In the genomic region with DNA sequence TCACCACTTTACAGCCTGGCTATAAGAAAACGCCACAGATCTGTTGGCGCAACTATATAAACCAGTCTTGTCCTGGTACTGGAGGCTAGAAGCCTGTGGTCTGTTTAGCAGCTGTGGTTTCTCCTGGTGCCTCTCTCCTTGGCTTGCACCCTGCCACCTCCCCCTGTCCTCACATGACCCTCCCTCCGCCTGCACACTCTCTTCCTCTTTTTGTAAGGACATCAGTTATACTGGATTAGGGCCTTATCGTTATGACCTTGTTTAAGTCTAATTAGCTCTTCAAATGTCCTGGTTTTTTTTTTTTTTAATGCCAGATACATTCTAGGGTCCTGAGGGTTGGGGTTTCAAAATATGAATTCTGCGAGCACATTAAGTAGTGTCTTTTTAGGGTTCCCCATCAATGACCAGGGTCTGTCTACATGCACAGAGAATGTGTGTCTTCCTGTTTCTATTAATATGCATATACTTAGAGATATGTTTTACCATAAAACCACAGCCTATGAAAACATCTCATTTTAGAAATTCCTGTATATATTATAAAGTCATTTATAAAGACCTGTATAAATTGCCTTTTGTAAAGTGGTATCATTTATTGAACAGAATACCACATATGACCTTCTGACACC, we compare ENCODE assay signal across 12 mouse cellular contexts.
DNase-seq lines count a peak whose midpoint lies in the region; ATAC-seq and TF ChIP-seq lines count a peak whose summit lies in the region.
"Had no signal": no experiment of that assay in that cellular context is flagged by ENCODE, and none has a peak within 500 bp of the region (broad histone marks: within the 10 kb centered on the region; RNA-seq: fewer than 3 reads in every experiment).

No protein-coding gene starts in this region.

- no peaks in the 10 kb centered on the region for H3K27me3 ChIP-seq in kidney, adult 2 months (replicated peaks; ENCODE audit: control insufficient read depth, insufficient read depth, low read length)
- no peaks in the 10 kb centered on the region for H3K27me3 ChIP-seq in kidney, embryonic 16.5 days (ENCODE audit: insufficient read depth, low read length)
- no peaks in the 10 kb centered on the region for H3K27me3 ChIP-seq in forebrain, embryonic 12.5 days
- H3K27me3 ChIP-seq in hindbrain, embryonic 13.5 days = no peaks in the 10 kb centered on the region
- H3K27me3 ChIP-seq in midbrain, postnatal 0 days (ENCODE audit: insufficient read depth, low read length) = no peaks in the 10 kb centered on the region
- H3K27me3 ChIP-seq: embryonic facial prominence, embryonic 12.5 days; heart, embryonic 13.5 days had no signal

- no peak for ATAC-seq in kidney, embryonic 16.5 days (ENCODE audit: low FRiP score, low TSS enrichment)
- no peak for ATAC-seq in forebrain, embryonic 12.5 days (ENCODE audit: low FRiP score)
- no peak for ATAC-seq in hindbrain, embryonic 13.5 days (ENCODE audit: low FRiP score)
- no peak for ATAC-seq in midbrain, postnatal 0 days (ENCODE audit: low FRiP score)

- no peak overlapping the region for H3K4me2 ChIP-seq in kidney, embryonic 16.5 days (replicated peaks; ENCODE audit: low read depth, low read length)
- H3K4me2 ChIP-seq in forebrain, embryonic 12.5 days = no peak overlapping the region
- H3K4me2 ChIP-seq in hindbrain, embryonic 13.5 days = no peak overlapping the region
- H3K4me2 ChIP-seq in midbrain, postnatal 0 days (ENCODE audit: low read depth, low read length, poor library complexity, severe bottlenecking) = no peak overlapping the region
- H3K4me2 ChIP-seq: embryonic facial prominence, embryonic 12.5 days; heart, embryonic 13.5 days had no signal

- 81% methylated on average over 5 of the region's 5 CpGs for WGBS in kidney, adult 2 months
- WGBS in kidney, embryonic 16.5 days = 91% methylated on average over 5 of the region's 5 CpGs
- WGBS in forebrain, embryonic 12.5 days = 92% methylated on average over 5 of the region's 5 CpGs
- 91% methylated on average over 5 of the region's 5 CpGs for WGBS in hindbrain, embryonic 13.5 days
- 87% methylated on average over 5 of the region's 5 CpGs for WGBS in midbrain, postnatal 0 days

- TF ChIP-seq POLR2A in kidney, adult 2 months (IDR thresholded peaks at IDR 0.05; ENCODE audit: low read depth, low read length) = no peak

- no peaks in the 10 kb centered on the region for H3K9me3 ChIP-seq in kidney, embryonic 16.5 days (ENCODE audit: low read length)
- H3K9me3 ChIP-seq in forebrain, embryonic 12.5 days = no peaks in the 10 kb centered on the region
- H3K9me3 ChIP-seq in hindbrain, embryonic 13.5 days = no peaks in the 10 kb centered on the region
- no peaks in the 10 kb centered on the region for H3K9me3 ChIP-seq in midbrain, postnatal 0 days (ENCODE audit: low read length)
- H3K9me3 ChIP-seq: embryonic facial prominence, embryonic 12.5 days; heart, embryonic 13.5 days had no signal

- no peak overlapping the region for H3K27ac ChIP-seq in kidney, adult 2 months (ENCODE audit: insufficient read depth, low read depth, low read length)
- no peak overlapping the region for H3K27ac ChIP-seq in kidney, embryonic 16.5 days (ENCODE audit: low read length)
- no peak overlapping the region for H3K27ac ChIP-seq in forebrain, embryonic 12.5 days
- no peak overlapping the region for H3K27ac ChIP-seq in hindbrain, embryonic 13.5 days
- H3K27ac ChIP-seq in midbrain, postnatal 0 days (ENCODE audit: low read depth, low read length) = no peak overlapping the region
- H3K27ac ChIP-seq: embryonic facial prominence, embryonic 12.5 days; heart, embryonic 13.5 days; stomach, postnatal 0 days had no signal

- H3K36me3 ChIP-seq in kidney, adult 2 months (ENCODE audit: control insufficient read depth, insufficient read depth, low read length) = no peaks in the 10 kb centered on the region
- no peaks in the 10 kb centered on the region for H3K36me3 ChIP-seq in kidney, embryonic 16.5 days (ENCODE audit: insufficient read depth, low read length)
- no peaks in the 10 kb centered on the region for H3K36me3 ChIP-seq in forebrain, embryonic 12.5 days (replicated peaks)
- no peaks in the 10 kb centered on the region for H3K36me3 ChIP-seq in hindbrain, embryonic 13.5 days
- H3K36me3 ChIP-seq in midbrain, postnatal 0 days (ENCODE audit: insufficient read depth, low read length) = no peaks in the 10 kb centered on the region
- H3K36me3 ChIP-seq: embryonic facial prominence, embryonic 12.5 days; heart, embryonic 13.5 days had no signal

- peak; percentile 8 for DNase-seq in kidney, adult 2 months
- peak; percentile 12 for DNase-seq in urinary bladder, postnatal 14 days (ENCODE audit: low spot score)
- no peak for DNase-seq in urinary bladder, postnatal 4 days (ENCODE audit: low spot score in 2 of 2)
- DNase-seq in lung, postnatal 36 days = peak; percentile 60
- no peak for DNase-seq in midbrain, postnatal 0 days (ENCODE audit: low spot score)
- DNase-seq: left cerebral cortex, postnatal 4 days had no signal

- no peaks in the 10 kb centered on the region for H3K4me1 ChIP-seq in kidney, adult 2 months (ENCODE audit: control insufficient read depth, insufficient read depth, low read length)
- H3K4me1 ChIP-seq in kidney, embryonic 16.5 days (ENCODE audit: insufficient read depth, low read length) = no peaks in the 10 kb centered on the region
- no peaks in the 10 kb centered on the region for H3K4me1 ChIP-seq in forebrain, embryonic 12.5 days
- H3K4me1 ChIP-seq in hindbrain, embryonic 13.5 days (replicated peaks) = no peaks in the 10 kb centered on the region
- no peaks in the 10 kb centered on the region for H3K4me1 ChIP-seq in midbrain, postnatal 0 days (ENCODE audit: insufficient read depth, low read length)
- H3K4me1 ChIP-seq: embryonic facial prominence, embryonic 12.5 days; heart, embryonic 13.5 days had no signal

- no peak overlapping the region for H3K4me3 ChIP-seq in kidney, adult 2 months (ENCODE audit: insufficient read depth, low read depth, low read length)
- H3K4me3 ChIP-seq in kidney, embryonic 16.5 days (ENCODE audit: low read length) = no peak overlapping the region
- H3K4me3 ChIP-seq in forebrain, embryonic 12.5 days (replicated peaks) = no peak overlapping the region
- H3K4me3 ChIP-seq in hindbrain, embryonic 13.5 days = no peak overlapping the region
- no peak overlapping the region for H3K4me3 ChIP-seq in midbrain, postnatal 0 days (ENCODE audit: low read depth, low read length)
- H3K4me3 ChIP-seq: embryonic facial prominence, embryonic 12.5 days; heart, embryonic 13.5 days had no signal

- no peak for TF ChIP-seq CTCF in kidney, adult 2 months (conservative IDR thresholded peaks at IDR 0.05; ENCODE audit: insufficient read depth, insufficient read length, low read depth, low read length)
- TF ChIP-seq CTCF in midbrain, postnatal 0 days (IDR thresholded peaks at IDR 0.05) = no peak

- H3K9ac ChIP-seq in kidney, embryonic 16.5 days (replicated peaks; ENCODE audit: low read length) = no peak overlapping the region
- no peak overlapping the region for H3K9ac ChIP-seq in forebrain, embryonic 12.5 days
- H3K9ac ChIP-seq in hindbrain, embryonic 13.5 days = no peak overlapping the region
- no peak overlapping the region for H3K9ac ChIP-seq in midbrain, postnatal 0 days (replicated peaks; ENCODE audit: low read length, poor library complexity, severe bottlenecking)
- H3K9ac ChIP-seq: embryonic facial prominence, embryonic 12.5 days; heart, embryonic 13.5 days had no signal

Comparison
In these comparisons a context has a peak if more than half of its experiments do, and no peak if none do; other contexts are left out.
1. DNase-seq: peak in kidney, adult 2 months (single experiment), urinary bladder, postnatal 14 days (single experiment) and lung, postnatal 36 days (single experiment); none in urinary bladder, postnatal 4 days (0 of 2) and midbrain, postnatal 0 days (single experiment).